Mouse (Mus musculus) forebrain, postnatal 0 days (tissue): ENCODE measurements around the gene Adora1. TPM values are rescaled to one million over a fixed set of nuclear protein-coding genes. Genes with fewer than 3 reads are reported as not detected.
A peak's percentile ranks its signal among the peaks of the same experiment; 100 is the strongest.

Experiments used
- ATAC-seq: fragments of 200-750 bp; cut with Nextera tagmentation; 2 replicates; pipeline ENCODE4 v1.8.0; 2017; ENCODE audit warnings: mild to moderate bottlenecking, moderate library complexity
- DNase-seq: peaks from one replicate; pipeline ENCODE4 v3.0.0-alpha.2; 2015
- H3K27ac ChIP-seq: fragments of 300-500 bp; sonication (generic); 2 replicates; pipeline ENCODE4 v1.5.1; 2014; ENCODE audit warnings: low read depth, mild to moderate bottlenecking, antibody characterized with exemption, low read length, moderate library complexity, mixed read lengths
- H3K27me3 ChIP-seq: fragments of 300-500 bp; sonication (generic); 2 replicates; pipeline ENCODE4 v1.6.1; 2014; ENCODE audit warnings: mild to moderate bottlenecking, low read length, mixed read lengths; ENCODE audit not compliant: insufficient read depth
- H3K36me3 ChIP-seq: fragments of 300-500 bp; sonication (generic); 2 replicates; pipeline ENCODE4 v1.6.1; 2014; ENCODE audit warnings: mild to moderate bottlenecking, moderate library complexity; ENCODE audit not compliant: insufficient read depth
- H3K4me1 ChIP-seq: fragments of 300-500 bp; sonication (generic); 2 replicates; pipeline ENCODE4 v1.6.1; 2014; ENCODE audit warnings: antibody characterized with exemption; ENCODE audit not compliant: insufficient read depth
- H3K4me2 ChIP-seq: fragments of 300-500 bp; sonication (generic); 2 replicates; pipeline ENCODE4 v1.6.1; 2014; ENCODE audit warnings: low read depth, mild to moderate bottlenecking, moderate library complexity
- H3K4me3 ChIP-seq: fragments of 300-500 bp; sonication (generic); 2 replicates; pipeline ENCODE4 v1.5.1; 2014; ENCODE audit warnings: low read depth, low read length, mixed read lengths
- H3K9ac ChIP-seq: fragments of 300-500 bp; sonication (generic); 2 replicates; pipeline ENCODE4 v1.6.1; 2014; ENCODE audit warnings: mild to moderate bottlenecking
- H3K9me3 ChIP-seq: fragments of 300-500 bp; sonication (generic); 2 replicates; pipeline ENCODE4 v1.6.1; 2016; ENCODE audit warnings: low read length
- CTCF ChIP-seq: sonication (generic); IDR thresholded peaks from 2 replicates; pipeline ENCODE4 v1.5.1; 2016; ENCODE audit warnings: antibody characterized with exemption, control low read depth, low read depth
- WGBS: fragments of 180-500 bp; shearing (Covaris S2); extraction: QIAGEN DNeasy Blood & Tissue Kit; methylation state at CpG from one replicate; pipeline ENCODE4 v1.1.7; 2014; 5-methylcytosine and 5-hydroxymethylcytosine counted together
- polyA plus RNA-seq: library from polyadenylated mRNA; unstranded; fragments of >200 nt; fragmentation: Nextera tagmentation; extraction: Ambion mirVana; gene quantifications from 2 replicates; pipeline ENCODE4 v1.2.1, GENCODE M21; 2015
- total RNA-seq: library from RNA; depleted of rRNA; stranded (reverse); fragments of >200 nt; gene quantifications from 2 replicates; pipeline ENCODE4 v1.2.3, GENCODE M21; 2014

Adora1 gene
- total and polyA plus RNA-seq, 2 experiments from 2014 or later: 37.5 to 38.4 TPM

DNA sequence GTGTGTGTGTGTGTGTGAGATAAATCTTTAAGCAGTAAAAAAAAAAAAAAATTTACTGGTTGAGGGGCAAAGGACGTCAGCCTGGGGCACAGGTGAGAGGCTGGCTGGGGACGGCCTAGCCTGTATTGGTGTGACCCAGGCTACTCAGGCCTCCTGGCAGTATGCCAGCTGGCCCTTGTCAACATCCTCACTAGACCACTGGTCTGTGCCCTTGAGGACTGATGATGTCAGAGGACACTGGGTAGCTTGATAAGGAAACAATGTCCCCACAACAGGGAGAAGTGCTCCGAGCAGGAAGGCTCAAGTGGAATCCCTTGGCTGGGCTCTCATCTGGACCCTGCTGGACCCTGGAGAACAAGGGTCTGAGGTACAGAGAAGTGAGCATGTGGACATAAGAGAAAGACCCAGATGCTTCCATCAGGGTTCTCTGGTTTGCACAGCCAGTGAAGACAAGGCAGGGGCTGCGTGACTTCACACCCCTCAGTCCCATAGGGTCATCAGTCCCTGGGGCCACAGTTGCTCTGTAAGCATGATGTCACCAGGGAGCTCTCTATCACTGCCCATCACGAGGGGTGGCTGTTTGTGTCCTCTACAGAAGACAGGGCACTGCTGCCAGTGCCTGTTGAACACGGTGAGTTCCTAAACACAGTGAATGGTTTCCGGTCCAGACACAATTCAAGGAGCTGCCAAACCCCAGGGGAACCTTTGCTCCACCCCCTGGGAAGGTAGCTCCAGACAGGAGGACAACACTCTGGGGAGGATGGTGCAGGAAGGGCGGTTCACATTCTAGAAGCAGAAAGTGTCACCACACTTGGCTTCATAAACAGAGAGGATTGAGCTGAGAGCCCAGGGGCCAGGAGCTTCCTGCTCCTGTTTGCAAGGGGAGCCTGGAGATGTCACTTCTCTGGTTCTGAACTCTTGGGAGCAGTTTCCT lies 12.8 kb downstream of the Adora1 start:
- Histone ChIP-seq H3K4me3 (no peak overlapping the region), H3K4me2 (no peak overlapping the region), H3K4me1 (no peaks in the 10 kb centered on the region), H3K9ac (no peak overlapping the region), H3K27ac (no peak overlapping the region), H3K27me3 (no peaks in the 10 kb centered on the region), H3K9me3 (no peaks in the 10 kb centered on the region), H3K36me3 (no peaks in the 10 kb centered on the region)
- 59% methylated on average over 8 of the region's 8 CpGs for WGBS
- ATAC-seq: no peak
- DNase-seq: no peak
- no peak for TF ChIP-seq CTCF

DNA sequence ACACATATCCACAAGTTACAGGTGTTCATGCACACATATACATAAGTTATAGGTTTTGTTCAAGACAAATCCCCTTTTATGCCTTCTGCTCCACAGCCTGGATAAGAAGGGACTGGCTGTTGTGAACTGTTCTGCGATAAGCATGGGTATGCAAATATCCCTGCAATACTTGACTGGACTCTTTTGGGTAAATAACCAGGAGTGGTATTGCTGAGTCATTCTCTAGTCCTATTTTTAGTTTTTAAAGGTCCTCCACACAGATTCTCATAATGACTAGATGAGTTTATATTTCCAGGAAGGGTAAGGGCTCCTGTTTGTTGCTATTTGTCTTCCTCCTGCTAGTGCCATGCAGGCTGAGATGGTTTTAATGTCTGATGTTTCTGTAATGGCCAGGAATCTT lies 14.1 kb downstream of the Adora1 start:
- no peak overlapping the region for H3K27ac ChIP-seq
- no peaks in the 10 kb centered on the region for H3K9me3 ChIP-seq
- no peak for DNase-seq
- no peaks in the 10 kb centered on the region for H3K27me3 ChIP-seq
- no peak overlapping the region for H3K4me3 ChIP-seq
- H3K4me2 ChIP-seq: no peak overlapping the region
- ATAC-seq: no peak
- 70% methylated on average over 1 of the region's 1 CpGs for WGBS
- no peaks in the 10 kb centered on the region for H3K36me3 ChIP-seq
- H3K4me1 ChIP-seq: no peaks in the 10 kb centered on the region
- H3K9ac ChIP-seq: no peak overlapping the region
- no peak for TF ChIP-seq CTCF

GRCm38 (mm10) chr1:134219608-134220007 lies 15.6 kb downstream of the Adora1 start:
- DNase-seq (no peak), ATAC-seq (no peak)
- Histone ChIP-seq H3K9me3 (no peaks in the 10 kb centered on the region), H3K9ac (no peak overlapping the region), H3K4me2 (no peak overlapping the region), H3K4me1 (0 out of 2 replicates have a peak, but pooled peaks cover 4% of the 10 kb centered on the region), H3K27me3 (no peaks in the 10 kb centered on the region), H3K36me3 (no peaks in the 10 kb centered on the region), H3K27ac (no peak overlapping the region), H3K4me3 (no peak overlapping the region)
- no peak for TF ChIP-seq CTCF
- 37% methylated on average over 5 of the region's 5 CpGs for WGBS

- WGBS: 82% methylated on average over 3 of the region's 3 CpGs
- TF ChIP-seq CTCF: no peak
- ATAC-seq: no peak
- no peak overlapping the region for H3K4me2 ChIP-seq
- no peaks in the 10 kb centered on the region for H3K27me3 ChIP-seq
- H3K9ac ChIP-seq: no peak overlapping the region
- H3K4me3 ChIP-seq: no peak overlapping the region
- no peaks in the 10 kb centered on the region for H3K36me3 ChIP-seq
- H3K9me3 ChIP-seq: no peaks in the 10 kb centered on the region
- no peak overlapping the region for H3K27ac ChIP-seq
- DNase-seq: no peak
- 0 out of 2 replicates have a peak, but pooled peaks cover 4% of the 10 kb centered on the region for H3K4me1 ChIP-seq
Measured at GRCm38 (mm10) chr1:134217942-134218341, 17.3 kb downstream of the Adora1 start.

DNA sequence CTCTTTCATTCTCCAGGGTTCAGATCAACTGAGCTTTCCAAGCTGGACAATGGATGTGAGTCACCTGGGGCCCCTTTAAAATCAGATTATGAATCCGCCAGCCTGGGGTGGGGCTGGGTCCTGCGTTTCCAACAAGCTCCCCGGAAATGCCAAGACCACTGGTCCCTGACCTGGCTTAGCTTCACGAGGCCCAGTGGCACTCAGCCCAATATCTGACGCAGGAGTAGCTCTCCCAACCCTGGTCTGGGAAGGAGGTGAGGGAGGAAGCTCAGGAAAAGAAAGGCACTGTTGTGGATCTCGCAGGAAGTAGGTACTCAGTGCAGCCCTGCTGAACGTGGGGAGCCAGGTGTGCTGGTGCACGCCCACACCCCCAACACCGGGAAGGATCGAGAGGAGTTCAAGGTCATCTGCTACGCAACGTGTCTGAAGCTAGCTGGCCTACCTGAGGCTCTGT lies 18.2 kb downstream of the Adora1 start:
- no peaks in the 10 kb centered on the region for H3K9me3 ChIP-seq
- ATAC-seq (no peak), DNase-seq (no peak)
- H3K27ac ChIP-seq: no peak overlapping the region
- no peaks in the 10 kb centered on the region for H3K27me3 ChIP-seq
- 0 out of 2 replicates have a peak, but pooled peaks cover 4% of the 10 kb centered on the region for H3K4me1 ChIP-seq
- no peaks in the 10 kb centered on the region for H3K36me3 ChIP-seq
- no peak overlapping the region for H3K9ac ChIP-seq
- H3K4me3 ChIP-seq: no peak overlapping the region
- TF ChIP-seq CTCF: no peak
- no peak overlapping the region for H3K4me2 ChIP-seq
- WGBS: 65% methylated on average over 12 of the region's 12 CpGs

GRCm38 (mm10) chr1:134216629-134216971 lies 18.6 kb downstream of the Adora1 start:
- H3K9me3 ChIP-seq: no peaks in the 10 kb centered on the region
- H3K4me2 ChIP-seq: no peak overlapping the region
- H3K4me1 ChIP-seq: 0 out of 2 replicates have a peak, but pooled peaks cover 4% of the 10 kb centered on the region
- H3K27me3 ChIP-seq: no peaks in the 10 kb centered on the region
- ATAC-seq (no peak), DNase-seq (no peak)
- H3K27ac ChIP-seq: no peak overlapping the region
- H3K36me3 ChIP-seq: no peaks in the 10 kb centered on the region
- 95% methylated on average over 2 of the region's 2 CpGs for WGBS
- H3K4me3 ChIP-seq: no peak overlapping the region
- no peak for TF ChIP-seq CTCF
- H3K9ac ChIP-seq: no peak overlapping the region

- DNase-seq: no peak
- no peaks in the 10 kb centered on the region for H3K9me3 ChIP-seq
- H3K4me2 ChIP-seq: no peak overlapping the region
- no peaks in the 10 kb centered on the region for H3K27me3 ChIP-seq
- H3K4me3 ChIP-seq: no peak overlapping the region
- TF ChIP-seq CTCF: no peak
- peak overlapping the region; percentile 31; the same call in 1 of the 2 replicates for H3K9ac ChIP-seq
- no peaks in the 10 kb centered on the region for H3K36me3 ChIP-seq
- 0 out of 2 replicates have a peak, but pooled peaks cover 4% of the 10 kb centered on the region for H3K4me1 ChIP-seq
- no peak overlapping the region for H3K27ac ChIP-seq
- 16% methylated on average over 11 of the region's 11 CpGs for WGBS
- peak; percentile 21; the same call in 1 of the 2 replicates for ATAC-seq
Measured at GRCm38 (mm10) chr1:134215751-134216628, 19.2 kb downstream of the Adora1 start.
